Mouse (Mus musculus): ENCODE data around the gene Tcf23.

The Tcf23 gene

GRCm38 (mm10) chr5:30949654-30950326 is 18.7 kb upstream of the Tcf23 start:
- intact Hi-C loops (cut with DNase I), result no loop called here

GRCm38 (mm10) chr5:30950451-30950850 is 18.0 kb upstream of the Tcf23 start:
- intact Hi-C loops (cut with DNase I), result no loop called here

DNA sequence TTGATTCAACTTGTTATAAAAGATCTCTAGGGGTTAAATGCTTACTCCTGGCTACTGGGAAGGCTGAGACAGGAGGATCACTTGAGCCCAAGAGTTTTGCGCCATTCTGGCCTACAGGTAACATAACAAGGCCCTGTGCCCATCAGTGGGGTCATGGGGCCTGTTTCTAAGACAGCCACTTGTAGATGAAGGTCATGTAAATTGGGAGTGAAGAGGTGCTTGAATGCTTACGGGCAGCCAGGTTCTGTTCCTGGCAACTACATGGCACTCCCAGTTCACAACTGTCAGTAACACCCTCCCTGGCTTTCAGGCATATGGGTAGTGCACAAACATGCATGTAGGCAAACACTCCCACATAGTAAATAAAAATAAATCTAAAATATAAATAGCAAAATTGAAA is 17.5 kb upstream of the Tcf23 start:
- intact Hi-C loops (cut with DNase I), result no loop called here

DNA sequence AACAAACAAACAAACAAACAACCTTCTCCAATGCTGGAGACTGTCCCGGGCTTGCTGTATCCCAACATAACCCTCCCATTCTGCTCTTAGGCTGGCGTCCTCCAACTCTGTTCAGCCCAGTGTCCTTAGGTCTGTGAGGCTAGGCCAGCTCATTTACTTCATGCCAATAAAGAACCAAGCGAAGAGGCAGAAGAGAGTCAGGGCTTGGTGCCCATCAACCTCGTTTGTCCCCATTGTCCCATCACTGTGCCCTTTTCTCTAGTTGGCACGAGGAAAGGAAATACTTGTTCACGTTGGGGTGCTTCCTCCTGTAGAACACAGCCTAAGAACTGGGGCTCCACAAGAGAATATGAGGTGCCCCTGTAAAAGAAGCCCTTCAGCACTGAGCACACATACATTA is 16.8 kb upstream of the Tcf23 start:
- intact Hi-C loops (cut with DNase I), result no loop called here

DNA sequence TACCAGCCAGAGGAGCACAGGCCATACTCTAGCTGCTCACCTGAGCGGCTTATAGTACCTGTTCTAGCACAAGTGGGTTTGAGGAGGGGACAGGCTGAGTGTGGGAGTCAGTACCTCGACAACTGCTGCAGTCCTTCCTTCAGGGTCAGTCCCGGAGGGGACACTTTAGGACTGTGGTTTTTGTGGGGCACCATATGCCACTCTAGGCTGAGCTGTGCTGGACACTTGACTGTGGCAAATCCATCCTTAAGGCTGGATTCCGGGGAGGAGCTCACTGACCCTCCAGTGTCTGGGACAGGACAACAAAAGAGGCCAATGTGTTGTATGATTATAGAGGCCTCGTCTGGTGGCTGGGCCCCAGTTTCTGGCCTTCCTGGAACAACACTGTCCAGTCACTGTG is 15.9 kb upstream of the Tcf23 start:
- intact Hi-C loops (cut with DNase I), result no loop called here

- intact Hi-C loops (cut with DNase I), result no loop called here
These were observed 14.4 kb upstream of the Tcf23 start for GRCm38 (mm10) chr5:30954065-30954464.

- intact Hi-C loops (cut with DNase I), result no loop called here
These were observed 13.9 kb upstream of the Tcf23 start for GRCm38 (mm10) chr5:30954556-30954955.

DNA sequence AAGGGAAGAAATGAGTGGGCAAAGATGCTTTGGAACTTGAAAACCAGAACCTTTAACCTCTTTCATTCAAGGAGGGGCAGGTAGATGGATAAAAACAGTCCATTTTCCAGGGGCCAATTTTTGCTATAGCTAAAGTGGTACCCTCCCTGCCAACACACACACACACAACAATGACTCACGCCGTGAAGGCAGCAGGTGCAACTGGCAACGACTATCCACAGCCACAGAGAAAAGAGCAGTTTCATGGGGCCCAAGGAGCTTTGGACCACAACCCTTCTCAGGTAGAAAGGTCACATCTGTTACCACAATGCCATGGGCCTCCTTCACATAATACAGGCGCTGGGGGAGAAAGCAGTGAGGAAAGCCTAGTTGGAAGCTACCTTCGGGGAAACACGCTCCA is 12.7 kb upstream of the Tcf23 start:
- intact Hi-C loops (cut with DNase I), result no loop called here

DNA sequence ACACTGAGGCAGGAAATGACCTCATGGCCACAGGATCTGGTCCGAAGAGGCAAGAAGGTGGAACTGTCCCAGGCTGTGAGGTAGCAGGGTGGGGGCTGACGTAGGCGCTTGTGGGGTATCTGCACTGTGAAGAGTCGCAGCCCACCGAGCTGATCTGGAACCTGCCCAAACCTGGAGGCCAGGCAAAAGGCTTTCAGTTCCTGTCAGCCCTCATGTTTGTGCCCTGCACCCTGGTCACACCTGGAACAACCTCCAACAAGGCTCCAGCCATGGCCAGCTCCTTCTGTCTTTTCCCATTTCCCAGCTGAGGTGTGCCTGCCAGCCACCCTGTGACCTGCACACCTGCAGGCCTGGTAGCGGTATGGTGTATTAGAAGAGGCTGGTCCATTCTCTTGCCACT is 10.6 kb upstream of the Tcf23 start:
- intact Hi-C loops (cut with DNase I), result no loop called here

DNA sequence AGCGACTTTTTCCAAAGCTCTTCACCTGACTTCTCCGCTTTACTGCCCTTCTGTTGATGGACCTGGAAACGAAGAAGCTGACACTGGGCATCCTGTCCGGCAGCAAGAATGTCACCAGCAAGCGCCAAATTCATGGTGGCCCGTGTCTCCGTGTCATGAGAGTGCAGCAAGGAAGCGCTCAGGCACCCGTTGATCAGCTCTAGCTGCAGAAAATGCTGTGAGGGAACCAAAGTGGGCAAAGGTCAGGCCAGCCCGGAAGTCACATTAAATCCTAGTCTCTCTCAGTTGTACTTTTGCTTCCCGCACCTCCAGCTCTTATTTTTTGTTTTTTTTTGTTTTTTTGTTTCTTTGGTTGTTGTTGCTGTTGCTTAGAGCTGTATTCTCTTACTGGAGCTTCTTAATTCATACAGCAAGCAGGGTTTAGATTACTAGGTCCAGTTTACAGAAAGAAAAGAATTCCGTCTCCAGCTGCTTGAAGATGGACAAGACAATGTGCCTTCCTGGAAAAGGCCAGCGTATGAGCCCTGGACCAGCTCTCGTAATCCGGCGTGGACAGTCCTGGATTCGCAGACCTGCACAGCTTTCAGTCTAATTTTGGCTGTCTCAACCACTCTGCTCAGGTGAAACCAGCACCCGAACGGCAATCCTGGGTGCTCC is 9.1 kb upstream of the Tcf23 start:
- intact Hi-C loops (cut with DNase I), result no loop called here

DNA sequence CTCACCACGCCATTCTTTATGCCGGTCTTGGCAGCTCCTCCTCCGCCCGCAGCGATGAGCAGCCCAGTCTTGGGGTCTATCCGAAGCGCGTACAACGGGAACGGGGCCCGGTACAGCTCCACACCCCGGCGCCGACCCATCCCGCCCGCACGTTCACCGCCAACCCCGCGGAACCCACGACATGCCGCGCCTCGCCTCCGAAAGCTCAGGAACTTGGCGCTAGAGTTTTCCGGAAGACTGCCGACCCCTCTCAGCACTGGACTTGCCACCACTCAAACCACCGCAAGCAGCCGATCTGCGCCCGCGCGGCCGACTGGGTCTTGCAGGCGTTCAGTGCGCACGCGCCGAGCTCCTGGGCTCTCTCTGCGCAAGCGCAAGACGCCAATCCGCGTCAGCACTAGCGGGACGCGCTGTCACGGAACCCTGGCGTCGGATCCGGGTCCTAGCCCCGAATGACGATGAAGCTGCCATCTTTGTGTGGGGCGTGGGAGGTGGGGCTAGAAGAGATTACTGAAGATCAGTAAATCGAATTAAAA is 8.4 kb upstream of the Tcf23 start, which contains the start of gene Preb:
Gene Preb, minus strand, starts transcription at position 396 of the 536 bp plus-strand sequence.
- intact Hi-C loops (cut with DNase I), result no loop called here

DNA sequence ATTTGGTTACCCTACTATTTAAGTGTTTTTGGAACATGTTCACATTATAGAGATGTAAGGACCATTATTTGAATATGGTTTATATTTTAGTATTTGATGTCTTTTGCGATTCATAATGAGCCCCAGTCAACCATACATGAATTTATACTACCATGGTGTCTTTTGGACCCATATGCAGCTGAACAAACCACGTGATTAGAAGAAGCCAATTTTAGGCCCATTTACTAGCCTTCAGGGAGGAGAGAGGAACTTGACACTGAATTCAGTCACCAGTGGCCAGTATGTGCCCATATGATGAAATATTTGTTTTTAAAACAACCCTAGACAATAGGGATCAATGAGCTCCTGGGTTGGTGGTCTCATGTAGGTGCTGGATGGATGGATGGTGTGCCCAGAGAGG is 7.6 kb upstream of the Tcf23 start:
- intact Hi-C loops (cut with DNase I), result no loop called here

DNA sequence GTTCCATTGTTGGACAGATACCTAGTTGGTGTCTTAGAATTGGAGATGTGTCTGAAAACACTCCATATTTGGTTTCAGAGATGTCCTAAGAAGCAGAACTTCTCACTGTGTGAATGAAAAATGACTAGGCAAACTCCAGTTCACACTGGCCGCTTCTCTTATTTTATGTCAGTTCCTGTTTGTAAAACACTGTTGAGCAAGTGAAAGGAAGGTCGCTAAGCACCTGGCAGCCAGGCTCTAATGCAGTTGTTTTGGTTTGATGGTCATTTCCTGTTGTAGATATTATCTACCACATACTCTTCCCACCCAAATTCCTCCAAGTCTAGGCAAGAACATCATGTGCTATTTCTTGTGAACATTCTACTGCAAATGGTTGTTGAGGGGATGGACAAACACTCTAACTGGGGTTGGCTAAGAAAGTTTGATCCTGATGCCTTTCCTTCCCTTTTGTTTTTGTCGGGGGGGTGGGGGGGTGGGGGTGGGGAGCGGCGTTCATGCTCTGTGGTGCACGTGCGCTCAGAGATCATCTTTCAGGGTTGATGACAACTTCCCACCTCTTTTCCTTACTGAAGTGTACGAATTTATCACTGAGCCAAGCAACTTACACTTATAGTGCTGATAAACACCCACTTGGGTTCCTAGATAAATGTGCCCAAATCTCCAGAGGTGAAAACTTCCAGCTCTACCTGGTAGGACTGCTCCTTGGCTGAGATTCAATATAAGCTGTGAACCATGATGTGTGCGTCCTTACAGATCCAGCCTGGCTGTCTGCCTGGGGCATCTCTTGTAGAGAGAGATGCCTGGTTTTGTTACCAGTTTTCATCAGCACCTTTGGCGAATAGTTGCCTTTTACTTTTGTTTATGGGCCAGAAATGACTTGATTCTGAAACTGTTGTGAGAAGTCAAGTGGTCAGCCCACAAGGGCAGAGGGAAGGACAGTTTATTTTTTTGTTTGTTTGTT is 6.6 kb upstream of the Tcf23 start:
- intact Hi-C loops (cut with DNase I), result no loop called here

DNA sequence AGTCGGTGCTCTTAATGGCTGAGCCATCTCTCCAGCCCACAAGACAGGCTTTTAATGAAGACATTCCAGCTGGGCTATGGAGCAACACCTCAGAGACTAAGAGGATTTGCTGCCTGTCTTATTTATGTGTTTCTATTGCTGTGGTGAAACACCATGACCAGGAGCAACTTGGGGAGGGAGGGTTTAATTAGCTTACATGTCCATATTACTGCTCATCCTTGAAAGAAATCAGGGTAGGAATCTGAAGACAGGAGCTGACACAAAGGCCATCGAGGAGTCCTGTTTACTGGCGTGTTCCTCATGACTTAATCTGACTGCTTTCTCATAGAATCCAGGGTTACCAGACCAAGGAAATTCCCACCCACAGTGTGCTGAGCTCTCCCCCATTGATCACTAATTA is 4.5 kb upstream of the Tcf23 start:
- intact Hi-C loops (cut with DNase I), result no loop called here

DNA sequence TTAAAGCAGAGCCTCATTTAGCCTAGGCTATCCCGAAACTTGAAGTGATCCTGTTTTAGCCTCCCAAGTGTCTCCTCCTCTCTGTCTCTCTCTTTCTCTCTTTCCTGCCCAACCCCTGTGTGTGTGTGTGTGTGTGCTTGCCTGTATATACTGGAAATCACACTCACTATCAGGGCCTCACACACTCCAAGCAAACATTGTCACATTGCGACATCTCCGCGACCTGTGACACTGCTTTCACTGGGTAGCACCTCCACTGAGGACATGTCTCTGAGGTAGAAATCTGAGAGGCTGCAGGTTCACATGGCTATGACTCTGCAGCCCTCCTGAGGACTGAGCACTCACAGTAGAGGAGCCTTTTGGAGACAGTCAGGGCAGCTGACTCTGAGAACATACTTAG is 2.3 kb upstream of the Tcf23 start:
- intact Hi-C loops (cut with DNase I), result no loop called here

- intact Hi-C loops (cut with DNase I), result no loop called here
These were observed 978 bp downstream of the Tcf23 start for GRCm38 (mm10) chr5:30969440-30969839.

DNA sequence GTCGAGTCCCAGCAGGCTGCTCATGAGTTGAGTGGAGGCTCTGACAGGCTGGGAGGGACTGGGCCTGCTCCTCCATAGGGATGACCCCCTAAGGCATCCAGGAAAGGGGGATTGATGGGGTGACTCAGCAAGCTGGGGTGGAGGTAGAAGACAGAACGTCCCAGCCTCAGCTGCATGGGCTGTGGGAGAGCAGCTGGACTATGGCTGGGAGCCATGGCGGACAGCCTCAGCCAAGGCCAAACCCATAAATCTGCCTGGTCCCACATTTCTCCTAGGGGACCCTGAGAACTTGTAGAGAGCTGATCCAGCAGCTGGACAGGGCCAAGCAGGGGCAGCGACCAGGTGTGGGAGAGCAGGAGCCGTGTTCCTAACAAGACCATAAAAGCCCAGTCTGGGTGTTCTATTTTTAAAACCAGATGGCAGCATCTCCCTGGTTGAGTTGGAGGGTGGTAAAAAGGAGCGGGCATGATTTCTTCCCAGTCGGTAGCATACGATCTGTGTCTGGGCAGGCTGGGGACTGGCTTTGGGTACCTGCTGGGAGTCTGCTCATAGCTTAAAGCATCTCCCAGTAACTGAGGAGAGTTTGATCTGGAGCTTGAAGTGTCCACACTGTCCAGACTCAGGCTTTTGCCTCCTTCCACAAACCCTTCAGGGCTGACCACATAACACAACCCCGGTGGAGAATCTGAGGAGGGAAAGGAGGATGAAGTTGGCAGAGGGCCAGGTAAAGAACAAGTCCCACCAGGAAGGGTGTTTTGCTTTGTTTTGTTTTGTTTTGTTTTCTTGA is 6.6 kb downstream of the Tcf23 start:
- intact Hi-C loops (cut with DNase I), result no loop called here

DNA sequence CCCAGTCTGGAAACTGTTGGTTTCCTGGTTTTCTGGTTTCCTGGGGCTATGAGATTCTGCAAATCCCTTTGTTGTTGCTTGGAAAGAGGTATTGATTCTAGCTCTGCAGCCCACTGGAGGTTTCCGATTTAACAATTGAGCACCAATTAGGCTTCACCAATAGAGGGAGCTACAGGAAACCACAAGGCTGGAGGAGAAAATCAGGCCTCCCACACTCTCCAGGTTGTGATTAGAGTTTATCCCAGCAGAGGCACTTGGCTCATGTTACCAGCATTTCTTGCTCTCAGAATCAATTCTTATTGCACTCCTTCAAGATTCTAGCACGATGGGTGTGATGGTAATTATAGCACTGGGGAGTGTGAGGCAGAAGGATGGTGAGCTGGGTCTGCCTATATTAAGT is 13.9 kb downstream of the Tcf23 start:
- intact Hi-C loops (cut with DNase I), result no loop called here

DNA sequence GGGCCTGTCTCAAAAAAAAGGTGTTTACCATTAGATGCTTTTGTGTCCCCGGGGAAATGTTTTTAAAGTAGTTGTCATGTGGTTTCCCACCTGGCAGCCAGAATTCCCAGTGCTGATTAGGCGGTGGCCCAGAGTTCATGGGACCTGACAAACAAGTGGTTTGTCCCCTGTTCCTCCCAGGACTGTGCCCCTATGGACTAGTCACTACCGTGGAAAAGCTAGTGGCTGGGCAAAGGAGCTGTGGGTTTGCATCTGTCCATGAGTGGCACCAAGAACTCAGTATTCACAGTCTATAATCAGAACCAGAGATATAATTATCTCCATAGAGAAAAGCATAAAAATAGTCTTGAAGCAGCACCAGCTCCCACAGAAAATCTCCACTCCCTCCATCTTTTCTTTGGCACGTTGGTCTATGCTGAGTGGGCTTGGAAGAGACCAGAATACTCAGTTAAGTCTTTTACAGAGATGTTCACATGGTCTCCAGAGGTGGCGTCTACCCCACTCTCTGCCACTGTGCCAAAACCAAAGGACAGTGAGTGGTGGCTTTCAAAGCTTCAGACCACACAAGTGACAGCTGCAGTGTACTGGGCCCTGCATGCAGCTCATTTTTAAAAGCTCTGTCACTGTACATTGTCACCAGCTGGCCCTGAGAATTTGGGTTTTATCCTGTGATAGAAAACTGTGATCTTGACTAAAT is 24.7 kb downstream of the Tcf23 start:
- intact Hi-C loops (cut with DNase I), result no loop called here

GRCm38 (mm10) chr5:30994074-30994473 is 25.6 kb downstream of the Tcf23 start:
- intact Hi-C loops (cut with DNase I), result no loop called here

Data from adrenal gland (tissue).